Mouse (Mus musculus) cortical plate, adult 2 months (tissue): ENCODE results near the gene Mpg. TPM values are rescaled to one million over a fixed set of nuclear protein-coding genes. Genes with fewer than 3 reads are reported as not detected.
A peak's percentile ranks its signal among the peaks of the same experiment; 100 is the strongest.

ENCODE experiments used
- H3K27ac ChIP-seq: fragments of 200-500 bp; 2 replicates; pipeline ENCODE4 v1.5.1; 2012; ENCODE audit warnings: low read length, control low read depth, inconsistent platforms; ENCODE audit not compliant: insufficient read depth
- H3K4me1 ChIP-seq: fragments of 200-500 bp; 2 replicates; pipeline ENCODE4 v1.6.1; 2011; ENCODE audit warnings: low read length; ENCODE audit not compliant: control insufficient read depth, insufficient read depth
- H3K4me3 ChIP-seq: fragments of 200-500 bp; 2 replicates; pipeline ENCODE4 v1.5.1; 2011; ENCODE audit warnings: mild to moderate bottlenecking, low read length, control low read depth; ENCODE audit not compliant: insufficient read depth
- CTCF ChIP-seq: fragments of 200-500 bp; IDR thresholded peaks from 2 replicates; pipeline ENCODE4 v1.5.1; 2011; ENCODE audit warnings: mild to moderate bottlenecking, control low read depth, low read length; ENCODE audit not compliant: insufficient read depth; ENCODE audit errors: extremely low read depth
- POLR2A ChIP-seq: fragments of 200-500 bp; IDR thresholded peaks from 2 replicates; pipeline ENCODE4 v1.6.1; 2011; ENCODE audit warnings: mild to moderate bottlenecking, low read length, control low read depth; ENCODE audit not compliant: insufficient read depth; ENCODE audit errors: extremely low read depth
- polyA plus RNA-seq: library from polyadenylated mRNA; depleted of rRNA; stranded (reverse); fragments of >200 nt; gene quantifications from 2 replicates; pipeline ENCODE4 v1.2.3, GENCODE M21; 2012

Mpg gene
- polyA plus RNA-seq, 1 experiment: 14.2 TPM

- peaks cover 23% of the 10 kb centered on the region for H3K4me1 ChIP-seq
- no peak for TF ChIP-seq POLR2A
- peak; percentile 93 for TF ChIP-seq CTCF
- no peak overlapping the region for H3K27ac ChIP-seq
Measured at GRCm38 (mm10) chr11:32238093-32238860, 12.0 kb downstream of the Mpg start.

GRCm38 (mm10) chr11:32241391-32241790, 15.1 kb downstream of the Mpg start:
- Histone ChIP-seq H3K4me3 (no peak overlapping the region), H3K27ac (no peak overlapping the region), H3K4me1 (peaks cover 23% of the 10 kb centered on the region)
- TF ChIP-seq POLR2A (no peak), CTCF (no peak)

More at GRCm38 (mm10) chr11:32238093-32238860, 12.0 kb downstream of the Mpg start:
- H3K4me3 ChIP-seq: no peak overlapping the region

- no peak overlapping the region for H3K27ac ChIP-seq
- TF ChIP-seq POLR2A: no peak
- TF ChIP-seq CTCF: no peak
- H3K4me3 ChIP-seq: no peak overlapping the region
- H3K4me1 ChIP-seq: peaks cover 22% of the 10 kb centered on the region
Measured at GRCm38 (mm10) chr11:32242209-32242608, 15.9 kb downstream of the Mpg start.

- Histone ChIP-seq H3K27ac (no peak overlapping the region), H3K4me3 (no peak overlapping the region)
Measured at GRCm38 (mm10) chr11:32243205-32243955, 17.1 kb downstream of the Mpg start.

GRCm38 (mm10) chr11:32244064-32244463, 17.8 kb downstream of the Mpg start:
- 0 out of 2 replicates have a peak overlapping the region, but pooled peaks have one; percentile 3 for H3K27ac ChIP-seq
- peaks cover 16% of the 10 kb centered on the region for H3K4me1 ChIP-seq
- H3K4me3 ChIP-seq: no peak overlapping the region
- TF ChIP-seq POLR2A (no peak), CTCF (no peak)

More at GRCm38 (mm10) chr11:32243205-32243955, 17.1 kb downstream of the Mpg start:
- no peak for TF ChIP-seq POLR2A
- no peak for TF ChIP-seq CTCF
- H3K4me1 ChIP-seq: peaks cover 16% of the 10 kb centered on the region

- TF ChIP-seq POLR2A (no peak), CTCF (no peak)
- no peak overlapping the region for H3K4me3 ChIP-seq
- H3K27ac ChIP-seq: 0 out of 2 replicates have a peak overlapping the region, but pooled peaks have one; percentile 3
Measured at GRCm38 (mm10) chr11:32244617-32245016, 18.3 kb downstream of the Mpg start.

GRCm38 (mm10) chr11:32245614-32246013, 19.3 kb downstream of the Mpg start:
- H3K4me1 ChIP-seq: peaks cover 16% of the 10 kb centered on the region
- no peak overlapping the region for H3K4me3 ChIP-seq
- no peak for TF ChIP-seq POLR2A
- TF ChIP-seq CTCF: no peak
- no peak overlapping the region for H3K27ac ChIP-seq

More at GRCm38 (mm10) chr11:32244617-32245016, 18.3 kb downstream of the Mpg start:
- peaks cover 16% of the 10 kb centered on the region for H3K4me1 ChIP-seq

- TF ChIP-seq POLR2A: no peak
- TF ChIP-seq CTCF: peak; percentile 22; the same call in 1 of the 2 replicates
- no peak overlapping the region for H3K27ac ChIP-seq
- peaks cover 18% of the 10 kb centered on the region for H3K4me1 ChIP-seq
- no peak overlapping the region for H3K4me3 ChIP-seq
Measured at GRCm38 (mm10) chr11:32247068-32247467, 20.8 kb downstream of the Mpg start.

GRCm38 (mm10) chr11:32248350-32248749, 22.0 kb downstream of the Mpg start:
- H3K27ac ChIP-seq: no peak overlapping the region
- H3K4me3 ChIP-seq: no peak overlapping the region
- TF ChIP-seq CTCF: no peak
- TF ChIP-seq POLR2A: no peak
- peaks cover 9% of the 10 kb centered on the region for H3K4me1 ChIP-seq
